Mouse (Mus musculus): Measurements from ENCODE around the gene Tm2d3. TPM values are rescaled to one million over a fixed set of nuclear protein-coding genes. Genes with fewer than 3 reads are reported as not detected.

The Tm2d3 gene
- total and polyA plus RNA-seq, 2 experiments from 2014 or later, result 84.3 to 107 TPM

GRCm38 (mm10) chr7:65693301-65693821 lies 2.4 kb downstream of the Tm2d3 start:
- peak overlapping the region; percentile 77 for H3K9ac ChIP-seq (replicated peaks; ENCODE audit: low read length, poor library complexity, severe bottlenecking)
- TF ChIP-seq CTCF (IDR thresholded peaks at IDR 0.05), result no peak
- under 1% methylated on average over 46 of the region's 52 CpGs for WGBS

GRCm38 (mm10) chr7:65696450-65696849 lies 5.5 kb downstream of the Tm2d3 start:
- no peak for DNase-seq (ENCODE audit: low spot score)
- Histone ChIP-seq H3K4me1 (ENCODE audit: insufficient read depth, low read length) (peaks cover 10% of the 10 kb centered on the region; the same call in 1 of the 2 replicates), H3K9ac (replicated peaks; ENCODE audit: low read length, poor library complexity, severe bottlenecking) (no peak overlapping the region), H3K27ac (ENCODE audit: low read depth, low read length) (no peak overlapping the region), H3K4me2 (ENCODE audit: low read depth, low read length, poor library complexity, severe bottlenecking) (no peak overlapping the region), H3K4me3 (ENCODE audit: low read depth, low read length) (no peak overlapping the region), H3K36me3 (ENCODE audit: insufficient read depth, low read length) (peaks cover 33% of the 10 kb centered on the region), H3K27me3 (ENCODE audit: insufficient read depth, low read length) (no peaks in the 10 kb centered on the region), H3K9me3 (ENCODE audit: low read length) (no peaks in the 10 kb centered on the region)
- WGBS, result 49% methylated on average over 2 of the region's 2 CpGs
- TF ChIP-seq CTCF (IDR thresholded peaks at IDR 0.05), result peak; percentile 68
- ATAC-seq (ENCODE audit: low FRiP score), result no peak

More at GRCm38 (mm10) chr7:65693301-65693821, 2.4 kb downstream of the Tm2d3 start:
- H3K27me3 ChIP-seq (ENCODE audit: insufficient read depth, low read length), result no peaks in the 10 kb centered on the region
- DNase-seq (ENCODE audit: low spot score), result peak; percentile 87
- H3K36me3 ChIP-seq (ENCODE audit: insufficient read depth, low read length), result peaks cover 16% of the 10 kb centered on the region
- peak overlapping the region; percentile 70 for H3K4me3 ChIP-seq (ENCODE audit: low read depth, low read length)
- H3K27ac ChIP-seq (ENCODE audit: low read depth, low read length), result peak overlapping the region; percentile 73
- H3K4me2 ChIP-seq (ENCODE audit: low read depth, low read length, poor library complexity, severe bottlenecking), result peak overlapping the region; percentile 65
- H3K4me1 ChIP-seq (ENCODE audit: insufficient read depth, low read length), result peaks cover 10% of the 10 kb centered on the region; the same call in 1 of the 2 replicates
- ATAC-seq (ENCODE audit: low FRiP score), result peak; percentile 92
- H3K9me3 ChIP-seq (ENCODE audit: low read length), result no peaks in the 10 kb centered on the region

GRCm38 (mm10) chr7:65702076-65702475 lies 11.1 kb downstream of the Tm2d3 start:
- Histone ChIP-seq H3K4me3 (ENCODE audit: low read depth, low read length) (no peak overlapping the region), H3K36me3 (ENCODE audit: insufficient read depth, low read length) (peaks cover 40% of the 10 kb centered on the region), H3K4me2 (ENCODE audit: low read depth, low read length, poor library complexity, severe bottlenecking) (no peak overlapping the region), H3K4me1 (ENCODE audit: insufficient read depth, low read length) (no peaks in the 10 kb centered on the region), H3K27ac (ENCODE audit: low read depth, low read length) (no peak overlapping the region), H3K27me3 (ENCODE audit: insufficient read depth, low read length) (no peaks in the 10 kb centered on the region), H3K9me3 (ENCODE audit: low read length) (no peaks in the 10 kb centered on the region), H3K9ac (replicated peaks; ENCODE audit: low read length, poor library complexity, severe bottlenecking) (no peak overlapping the region)
- 86% methylated on average over 7 of the region's 7 CpGs for WGBS
- ATAC-seq (ENCODE audit: low FRiP score), result no peak
- no peak for DNase-seq (ENCODE audit: low spot score)
- no peak for TF ChIP-seq CTCF (IDR thresholded peaks at IDR 0.05)

- ATAC-seq (ENCODE audit: low FRiP score), result peak; percentile 33; the same call in 1 of the 2 replicates
- TF ChIP-seq CTCF (IDR thresholded peaks at IDR 0.05), result peak; percentile 100
- Histone ChIP-seq H3K4me1 (ENCODE audit: insufficient read depth, low read length) (no peaks in the 10 kb centered on the region), H3K27me3 (ENCODE audit: insufficient read depth, low read length) (no peaks in the 10 kb centered on the region), H3K4me3 (ENCODE audit: low read depth, low read length) (no peak overlapping the region; the same call in 1 of the 2 replicates), H3K9me3 (ENCODE audit: low read length) (no peaks in the 10 kb centered on the region), H3K36me3 (ENCODE audit: insufficient read depth, low read length) (peaks cover 22% of the 10 kb centered on the region), H3K27ac (ENCODE audit: low read depth, low read length) (no peak overlapping the region), H3K4me2 (ENCODE audit: low read depth, low read length, poor library complexity, severe bottlenecking) (peak overlapping the region; percentile 19; the same call in 1 of the 2 replicates), H3K9ac (replicated peaks; ENCODE audit: low read length, poor library complexity, severe bottlenecking) (no peak overlapping the region)
- 11% methylated on average over 10 of the region's 10 CpGs for WGBS
- DNase-seq (ENCODE audit: low spot score), result peak; percentile 91
Measured at GRCm38 (mm10) chr7:65704818-65705242, 13.9 kb downstream of the Tm2d3 start.

GRCm38 (mm10) chr7:65708506-65708905 lies 17.5 kb downstream of the Tm2d3 start:
- no peak overlapping the region for H3K9ac ChIP-seq (replicated peaks; ENCODE audit: low read length, poor library complexity, severe bottlenecking)
- ATAC-seq (ENCODE audit: low FRiP score) (no peak), DNase-seq (ENCODE audit: low spot score) (no peak)
- no peak overlapping the region for H3K4me3 ChIP-seq (ENCODE audit: low read depth, low read length)
- H3K4me1 ChIP-seq (ENCODE audit: insufficient read depth, low read length), result no peaks in the 10 kb centered on the region
- H3K4me2 ChIP-seq (ENCODE audit: low read depth, low read length, poor library complexity, severe bottlenecking), result no peak overlapping the region
- H3K27me3 ChIP-seq (ENCODE audit: insufficient read depth, low read length), result no peaks in the 10 kb centered on the region
- TF ChIP-seq CTCF (IDR thresholded peaks at IDR 0.05), result no peak
- no peaks in the 10 kb centered on the region for H3K36me3 ChIP-seq (ENCODE audit: insufficient read depth, low read length)
- WGBS, result 100% methylated on average over 1 of the region's 1 CpGs
- H3K27ac ChIP-seq (ENCODE audit: low read depth, low read length), result no peak overlapping the region
- no peaks in the 10 kb centered on the region for H3K9me3 ChIP-seq (ENCODE audit: low read length)

- DNase-seq (ENCODE audit: low spot score) (no peak), ATAC-seq (ENCODE audit: low FRiP score) (no peak)
- WGBS, result 78% methylated on average over 3 of the region's 3 CpGs
- H3K27me3 ChIP-seq (ENCODE audit: insufficient read depth, low read length), result no peaks in the 10 kb centered on the region
- H3K4me2 ChIP-seq (ENCODE audit: low read depth, low read length, poor library complexity, severe bottlenecking), result no peak overlapping the region
- H3K9me3 ChIP-seq (ENCODE audit: low read length), result no peaks in the 10 kb centered on the region
- no peak for TF ChIP-seq CTCF (IDR thresholded peaks at IDR 0.05)
- H3K36me3 ChIP-seq (ENCODE audit: insufficient read depth, low read length), result no peaks in the 10 kb centered on the region
- no peak overlapping the region for H3K9ac ChIP-seq (replicated peaks; ENCODE audit: low read length, poor library complexity, severe bottlenecking)
- H3K27ac ChIP-seq (ENCODE audit: low read depth, low read length), result no peak overlapping the region
- H3K4me1 ChIP-seq (ENCODE audit: insufficient read depth, low read length), result no peaks in the 10 kb centered on the region
- no peak overlapping the region for H3K4me3 ChIP-seq (ENCODE audit: low read depth, low read length)
Measured at GRCm38 (mm10) chr7:65710301-65710700, 19.3 kb downstream of the Tm2d3 start.

All from midbrain, postnatal 0 days (tissue).